Mouse (Mus musculus) heart, postnatal 4 days (tissue): ENCODE measurements at regions not wholly inside any gene's neighbourhood (a gene's known extent, or its start where the extent isn't known, plus 50 kb on each side); places are given as distances from the start of the nearest gene placed in this dataset.
"Not testable (repeated sequence)": the region's sequence is repeated elsewhere in the genome, so short reads cannot be mapped to it uniquely, and the experiment has no call there.

Experiments used
- DNase-seq: peaks from one replicate; pipeline ENCODE4 v3.0.0; 2021

GRCm38 (mm10) chr16:29746245-29746644, 167.1 kb downstream of the Opa1 start:
- no peak for DNase-seq

- DNase-seq, result no peak
Measured at GRCm38 (mm10) chr16:29749167-29749566, 170.0 kb downstream of the Opa1 start.

DNA sequence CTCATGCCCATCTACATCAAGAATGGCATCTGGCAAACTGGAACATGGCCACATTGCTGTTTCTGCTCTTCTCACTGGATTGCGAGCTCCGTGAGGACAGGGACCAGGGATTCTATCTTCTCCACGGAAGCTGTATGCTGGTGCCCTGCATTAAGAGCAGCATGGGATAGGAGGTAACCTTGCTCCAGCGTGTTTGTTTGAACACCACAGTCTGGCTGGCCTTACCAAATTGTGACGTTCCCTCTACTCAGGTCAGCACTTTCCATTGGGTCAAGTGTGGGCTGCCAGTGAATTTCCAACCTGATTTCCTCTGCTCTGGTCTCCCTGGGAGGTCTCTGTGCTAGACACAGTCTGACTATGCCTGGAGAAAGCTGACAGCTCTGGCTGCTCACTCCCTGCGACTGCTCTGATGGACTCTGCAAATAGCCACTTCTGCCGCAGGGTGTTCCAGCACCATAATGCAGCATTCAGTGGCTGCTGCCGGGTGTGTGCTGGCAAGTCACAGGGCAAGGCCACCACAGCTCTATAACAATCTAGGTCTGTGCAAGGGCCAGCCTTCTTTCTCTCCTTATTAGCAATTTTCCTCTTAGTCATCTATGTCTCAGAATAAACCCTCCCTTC, 175.6 kb downstream of the Opa1 start:
- no peak for DNase-seq

DNA sequence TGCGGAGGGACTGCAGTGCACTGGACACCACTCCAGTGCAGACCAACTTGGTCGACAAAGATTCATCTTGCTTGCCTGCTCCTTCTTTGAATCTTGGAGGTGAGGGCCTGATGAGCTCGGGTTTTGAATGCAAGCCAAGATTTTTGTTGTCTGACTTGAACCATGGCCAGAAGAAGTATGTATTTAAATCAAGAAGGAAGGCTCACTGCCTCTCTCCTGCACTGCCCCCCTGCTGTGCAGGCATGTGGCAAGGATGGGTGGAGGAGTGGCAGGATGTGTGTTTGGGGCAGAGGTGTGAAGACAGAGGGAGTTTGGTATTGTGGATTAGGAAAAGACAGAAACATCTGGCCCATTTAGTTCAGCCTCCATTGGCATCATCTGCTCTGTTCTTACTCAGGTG, 179.1 kb downstream of the Opa1 start:
- no peak for DNase-seq

- DNase-seq, result no peak
Measured at GRCm38 (mm10) chr16:29759416-29759815, 180.3 kb downstream of the Opa1 start.

GRCm38 (mm10) chr16:29760627-29761026, 181.5 kb downstream of the Opa1 start:
- no peak for DNase-seq

DNA sequence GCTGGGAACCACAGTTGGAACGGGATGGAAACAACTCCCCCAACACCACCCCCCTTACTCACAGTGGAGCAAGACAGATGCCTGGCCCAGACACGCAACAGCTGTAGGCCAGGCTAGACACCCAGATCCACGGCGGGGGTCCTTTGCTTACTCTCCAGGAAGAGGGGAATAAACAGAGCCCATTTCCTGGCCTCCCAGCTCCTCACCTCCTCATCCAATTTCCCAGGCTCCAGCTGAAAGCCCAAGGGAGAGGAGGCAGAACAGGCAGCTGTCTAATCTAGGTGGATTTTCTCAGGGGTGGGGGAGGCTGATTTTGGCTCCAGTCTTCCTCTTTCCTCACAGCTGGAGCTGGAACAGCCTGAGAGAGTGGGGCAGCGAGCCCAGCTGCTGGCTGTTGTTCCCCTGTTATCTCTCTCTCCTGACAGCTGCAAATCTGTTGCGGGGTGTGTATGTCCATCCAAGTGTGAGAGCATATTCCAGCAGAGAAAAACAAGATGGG, 182.7 kb downstream of the Opa1 start:
- peak; percentile 86 for DNase-seq

GRCm38 (mm10) chr16:29764376-29764775, 185.2 kb downstream of the Opa1 start:
- no peak for DNase-seq

DNA sequence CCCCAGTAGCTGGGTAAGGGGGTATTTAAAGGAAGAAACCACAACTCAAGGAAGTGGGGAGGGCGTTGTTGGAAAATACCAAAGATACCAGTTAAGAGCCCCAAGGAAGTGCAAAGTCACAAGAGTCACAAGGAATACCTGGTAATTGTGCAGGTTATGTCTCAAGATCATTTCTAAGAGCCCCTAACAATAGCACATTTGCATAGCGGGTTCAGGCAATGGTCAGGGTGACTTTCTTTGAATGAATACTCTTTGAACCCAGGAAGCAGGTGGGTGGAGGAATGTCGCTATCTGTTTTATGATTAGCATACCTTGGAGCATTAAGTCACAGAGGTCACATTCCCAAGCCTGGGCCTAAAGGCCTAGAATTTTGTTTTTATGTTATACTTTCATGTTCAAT, 186.7 kb downstream of the Opa1 start:
- DNase-seq, result not testable (repeated sequence)

- DNase-seq, result no peak
Measured at GRCm38 (mm10) chr16:29771320-29771719, 192.2 kb downstream of the Opa1 start.

DNA sequence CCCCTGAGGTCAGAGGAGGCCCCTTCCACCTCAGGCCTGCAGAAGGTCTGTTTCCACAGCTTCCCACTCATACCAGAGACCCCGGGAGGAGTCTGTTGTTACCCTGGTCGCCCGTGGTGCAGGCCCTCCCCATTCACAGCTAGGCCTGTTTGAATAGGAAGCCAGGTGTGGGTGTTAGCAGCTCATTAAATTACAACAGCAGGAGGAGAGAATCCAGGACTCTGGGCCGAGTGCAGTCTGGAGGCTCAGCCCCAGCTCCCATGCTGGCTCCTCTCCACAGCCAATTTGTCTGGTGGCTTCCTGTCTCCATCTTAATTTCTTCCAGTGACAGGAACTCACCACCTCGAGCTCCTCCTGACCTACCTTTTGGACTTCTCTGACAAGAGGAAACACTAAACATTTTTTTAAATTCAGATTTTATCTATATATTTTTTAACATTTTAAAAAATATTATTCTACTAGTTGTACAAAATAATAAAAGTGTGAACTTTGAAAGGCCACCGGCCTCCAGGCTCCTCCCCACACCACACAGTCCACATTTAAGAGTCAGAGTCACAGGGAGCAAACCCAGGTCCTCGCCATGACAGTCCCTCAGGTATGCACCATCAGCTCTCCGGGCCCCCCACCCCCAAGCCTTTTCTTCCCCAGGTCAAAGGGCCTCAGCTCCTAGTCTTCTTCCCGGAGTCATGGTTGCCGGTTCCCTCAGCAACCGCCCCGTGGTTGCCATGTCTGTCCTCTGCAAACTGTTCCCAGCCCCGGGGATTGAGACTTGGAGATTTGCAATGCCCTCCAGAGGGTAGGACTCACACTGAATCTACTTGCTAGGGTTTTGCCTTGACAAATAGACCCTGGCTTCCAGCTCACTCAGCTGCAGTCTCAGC, 192.8 kb downstream of the Opa1 start:
- no peak for DNase-seq

- no peak for DNase-seq
Measured at GRCm38 (mm10) chr16:29772609-29772988, 193.5 kb downstream of the Opa1 start.

- no peak for DNase-seq
Measured at GRCm38 (mm10) chr16:29773056-29773455, 193.9 kb downstream of the Opa1 start.

- DNase-seq, result no peak
Measured at GRCm38 (mm10) chr16:29774949-29775348, 195.8 kb downstream of the Opa1 start.

- no peak for DNase-seq
Measured at GRCm38 (mm10) chr16:29775879-29776278, 196.7 kb downstream of the Opa1 start.

DNA sequence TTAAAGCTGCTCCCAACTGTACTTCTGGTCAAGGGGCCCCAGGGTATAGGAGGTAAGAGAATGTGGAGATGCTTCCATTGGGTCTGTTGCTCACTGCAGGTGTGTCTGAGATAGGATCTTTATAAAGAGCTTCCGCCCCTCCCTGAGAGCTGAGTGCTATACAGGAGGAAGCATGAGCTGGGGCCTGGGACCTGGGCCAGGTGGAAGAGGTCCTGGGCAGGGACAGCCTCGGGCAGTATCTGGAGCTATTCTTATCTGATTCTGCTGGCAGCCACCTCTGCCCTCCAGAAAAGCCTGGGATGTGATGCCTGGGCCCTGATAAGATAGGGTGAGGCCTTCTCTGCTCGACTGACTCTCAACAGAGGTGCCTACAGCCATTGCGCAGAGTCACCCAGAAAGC, 203.3 kb downstream of the Opa1 start:
- no peak for DNase-seq

GRCm38 (mm10) chr16:29785114-29785513, 206.0 kb downstream of the Opa1 start:
- no peak for DNase-seq

DNA sequence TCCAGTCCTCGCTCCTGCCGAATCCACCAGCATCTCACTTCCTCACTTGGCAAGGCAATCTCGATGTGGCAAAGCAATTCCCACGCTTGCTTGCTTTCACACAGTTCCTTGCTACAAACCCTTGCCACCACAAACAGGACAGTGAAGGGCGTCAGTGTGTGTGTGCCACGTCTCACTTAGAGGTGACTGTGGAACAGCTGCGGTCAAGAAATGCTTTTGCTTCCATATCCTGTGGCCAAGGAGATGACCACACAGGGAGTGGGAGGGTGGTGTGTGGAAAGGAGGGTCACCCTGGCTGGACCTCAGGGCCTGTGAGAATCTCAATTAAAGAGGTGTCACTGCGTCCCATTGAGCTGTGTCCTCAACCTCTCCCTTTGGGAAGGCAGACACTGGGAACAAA, 207.4 kb downstream of the Opa1 start:
- DNase-seq, result no peak

DNA sequence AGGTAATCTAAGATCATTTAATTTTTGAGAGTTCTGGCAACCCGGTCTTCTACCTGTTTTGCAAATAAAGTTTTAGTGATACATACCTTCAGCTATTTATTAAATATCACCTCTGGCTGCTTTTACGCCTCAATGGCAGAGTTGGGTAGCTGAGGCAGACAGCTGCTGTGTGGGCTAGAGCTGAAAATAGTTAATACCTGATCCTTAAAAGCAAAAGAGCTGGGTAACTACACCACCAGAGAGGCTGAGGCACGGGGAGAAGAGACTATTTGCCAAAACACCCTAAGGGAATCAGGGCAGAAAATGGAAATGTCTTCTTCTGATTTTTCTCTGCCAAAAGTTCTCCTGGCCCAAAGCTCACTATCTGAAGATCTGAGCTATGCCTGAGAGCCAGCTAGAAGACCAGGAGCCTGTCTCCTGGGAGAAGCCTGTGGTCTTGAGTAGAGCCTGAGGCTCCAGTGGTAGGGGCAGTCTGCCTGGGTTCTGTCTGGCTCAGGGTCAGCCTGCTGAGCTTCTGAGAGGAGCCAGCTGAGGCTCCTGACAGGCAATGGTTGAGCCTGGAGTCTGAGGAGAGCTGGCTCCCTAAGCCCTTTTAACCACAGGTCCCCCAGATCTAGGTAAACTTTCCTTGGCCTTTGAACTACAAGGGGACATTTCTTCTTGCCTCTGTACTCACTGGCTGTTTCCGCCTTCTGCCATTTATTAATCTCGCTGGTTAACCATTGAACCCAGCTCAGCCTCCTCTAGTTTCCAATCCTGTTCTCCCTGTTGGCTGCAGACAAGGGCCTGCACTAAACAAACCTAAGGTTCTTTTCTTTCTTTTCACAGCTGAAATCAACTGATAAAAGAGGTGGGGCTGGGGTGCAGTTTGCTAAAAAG, 208.7 kb downstream of the Opa1 start:
- no peak for DNase-seq

DNA sequence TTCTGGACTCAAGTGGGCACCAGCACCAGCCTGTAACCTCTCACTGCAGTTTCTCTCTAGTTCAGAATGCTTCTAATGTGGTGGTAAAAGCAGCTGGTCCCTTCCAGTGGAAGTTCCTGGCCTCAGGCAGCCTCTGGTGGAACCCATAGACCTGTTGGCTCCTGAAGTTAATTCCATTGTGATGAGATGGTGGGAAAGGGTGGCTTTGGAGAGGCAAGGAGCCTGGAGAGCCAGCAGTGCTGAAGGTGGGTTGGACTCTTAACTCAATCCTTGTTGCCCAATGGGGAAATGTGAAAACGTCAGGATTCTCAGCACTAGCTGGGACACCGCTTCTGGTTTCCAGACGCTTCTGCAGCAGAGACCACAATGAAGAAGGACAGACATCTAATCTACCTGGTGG, 210.9 kb downstream of the Opa1 start:
- no peak for DNase-seq

DNA sequence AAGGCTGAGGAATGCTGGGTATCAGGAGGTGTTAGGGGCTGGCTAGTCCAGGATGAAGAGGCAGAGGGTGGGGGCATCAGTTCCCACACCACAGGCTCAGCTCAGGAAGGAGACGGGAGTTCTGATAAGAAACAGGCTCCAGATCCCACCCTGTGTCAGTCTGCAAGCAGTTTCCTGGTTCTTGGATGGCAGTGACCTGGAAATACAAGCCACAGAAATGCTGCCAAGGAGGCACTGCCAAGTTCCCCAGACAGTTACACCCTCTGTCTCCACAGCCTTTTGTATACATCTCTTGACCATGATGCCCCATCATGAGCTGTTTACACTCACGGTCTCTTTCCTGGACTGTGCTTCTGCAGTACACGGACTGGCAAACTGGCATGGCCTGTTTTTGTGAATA, 220.1 kb downstream of the Opa1 start:
- no peak for DNase-seq

DNA sequence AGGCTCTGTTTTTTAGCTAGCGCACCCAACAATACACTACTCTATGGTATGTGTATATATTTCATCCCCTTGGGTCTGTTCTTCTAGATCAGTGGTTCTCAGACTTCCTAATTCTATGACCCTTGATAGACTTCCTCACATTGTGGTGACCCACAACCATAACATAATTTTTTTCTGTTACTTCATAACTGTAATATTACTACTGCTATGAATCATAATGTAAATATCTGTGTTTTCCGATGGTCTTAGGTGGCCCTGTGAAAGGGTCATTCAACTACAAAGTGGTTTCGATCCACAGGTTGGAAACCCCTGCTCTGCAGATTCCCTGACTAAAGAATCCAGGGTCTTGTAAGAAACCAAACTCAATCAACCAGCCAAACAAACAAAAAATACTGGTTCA, 220.8 kb downstream of the Opa1 start:
- DNase-seq, result no peak

DNA sequence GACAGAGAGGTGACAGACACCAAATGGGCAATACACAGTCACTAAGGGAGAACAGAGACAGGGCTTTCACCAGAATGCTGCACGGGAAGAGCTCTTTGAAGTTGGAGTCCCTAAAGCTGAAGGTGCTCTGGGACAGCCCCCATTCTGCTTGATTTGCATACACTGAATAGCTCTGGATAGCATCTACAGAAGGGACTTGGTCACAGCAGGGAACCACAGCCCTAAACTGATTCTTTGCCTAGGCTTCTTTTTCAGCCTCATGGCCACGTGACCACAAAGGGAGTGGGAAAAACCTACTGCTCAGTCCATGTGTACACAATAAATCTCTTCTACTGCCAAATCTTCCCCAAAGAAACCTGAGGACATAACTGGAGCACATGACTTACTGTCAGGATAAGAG, 221.3 kb downstream of the Opa1 start:
- no peak for DNase-seq
